In the genomic region with DNA sequence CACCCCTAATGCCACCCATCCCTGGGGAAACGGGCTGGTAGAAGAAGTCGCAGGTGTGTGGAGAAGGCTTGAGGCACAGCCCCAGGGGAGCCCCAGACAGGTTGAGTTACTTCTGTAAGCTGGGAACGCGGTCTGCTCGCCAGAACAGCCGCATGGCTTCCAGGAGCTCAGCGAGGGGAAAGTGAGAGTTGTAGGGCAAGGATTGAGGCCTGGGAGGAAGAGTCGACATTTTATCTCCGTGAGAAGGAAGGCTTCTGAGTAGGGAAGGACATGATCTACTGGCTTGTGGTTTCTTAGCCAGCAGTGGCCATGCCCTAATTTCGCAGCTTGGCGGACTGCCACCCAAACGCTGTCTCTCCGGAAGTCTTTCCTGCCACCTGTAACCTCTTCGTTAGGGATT, we compare ENCODE assay signal across 7 mouse cellular contexts. TPM values are rescaled to one million over a fixed set of nuclear protein-coding genes. Genes with fewer than 3 reads are reported as not detected.
DNase-seq lines count a peak whose midpoint lies in the region; ATAC-seq and TF ChIP-seq lines count a peak whose summit lies in the region.

No protein-coding gene starts in this region.

- TF ChIP-seq CTCF in lung, postnatal 0 days (IDR thresholded peaks at IDR 0.05) = no peak
- TF ChIP-seq CTCF in cerebellum, adult 2 months (IDR thresholded peaks at IDR 0.05; ENCODE audit: borderline replicate concordance, insufficient read depth, low read depth, low read length) = no peak

- no peak overlapping the region for H3K27ac ChIP-seq in lung, postnatal 0 days (ENCODE audit: low read length)
- no peak overlapping the region for H3K27ac ChIP-seq in cerebellum, adult 2 months (ENCODE audit: insufficient read depth, low read length)
- no peak overlapping the region for H3K27ac ChIP-seq in forebrain, embryonic 15.5 days (replicated peaks)
- H3K27ac ChIP-seq in neural tube, embryonic 11.5 days (ENCODE audit: low read depth, low read length) = no peak overlapping the region

- peak overlapping the region; percentile 30; the same call in 1 of the 2 replicates for H3K4me2 ChIP-seq in lung, postnatal 0 days (replicated peaks; ENCODE audit: low read depth, low read length)
- H3K4me2 ChIP-seq in forebrain, embryonic 15.5 days (replicated peaks) = peak overlapping the region; percentile 99
- H3K4me2 ChIP-seq in neural tube, embryonic 11.5 days (ENCODE audit: low read depth) = peak overlapping the region; percentile 95

- 1% methylated on average over 14 of the region's 14 CpGs for WGBS in lung, postnatal 0 days
- WGBS in cerebellum, adult 2 months = 4% methylated on average over 14 of the region's 14 CpGs
- 7% methylated on average over 14 of the region's 14 CpGs for WGBS in forebrain, embryonic 15.5 days
- 6% methylated on average over 14 of the region's 14 CpGs for WGBS in neural tube, embryonic 11.5 days

- TF ChIP-seq POLR2A in cerebellum, adult 2 months (IDR thresholded peaks at IDR 0.05; ENCODE audit: borderline replicate concordance, insufficient read depth, low read length) = no peak

- no peaks in the 10 kb centered on the region for H3K9me3 ChIP-seq in lung, postnatal 0 days (ENCODE audit: low read length)
- no peaks in the 10 kb centered on the region for H3K9me3 ChIP-seq in forebrain, embryonic 15.5 days
- H3K9me3 ChIP-seq in neural tube, embryonic 11.5 days (ENCODE audit: control insufficient read depth, low read length) = no peaks in the 10 kb centered on the region

- DNase-seq in lung, postnatal 0 days (ENCODE audit: low spot score) = no peak
- no peak for DNase-seq in lung, postnatal 4 days
- peak; percentile 50 to 54 for DNase-seq in cerebellum, adult 2 months
- DNase-seq in kidney, postnatal 4 days = peak; percentile 21 to 35
- peak; percentile 28 for DNase-seq in neural tube, embryonic 11.5 days (ENCODE audit: low spot score)

- H3K4me1 ChIP-seq in lung, postnatal 0 days (ENCODE audit: insufficient read depth, low read depth, low read length) = peaks cover 6% of the 10 kb centered on the region
- peaks cover 5% of the 10 kb centered on the region; the same call in 1 of the 2 replicates for H3K4me1 ChIP-seq in cerebellum, adult 2 months (ENCODE audit: control insufficient read depth, insufficient read depth, low read length)
- H3K4me1 ChIP-seq in forebrain, embryonic 15.5 days = peaks cover 11% of the 10 kb centered on the region
- peaks cover 5% of the 10 kb centered on the region; the same call in 1 of the 2 replicates for H3K4me1 ChIP-seq in neural tube, embryonic 11.5 days (ENCODE audit: control insufficient read depth, insufficient read depth, low read length)

- TF ChIP-seq EP300 in lung, postnatal 0 days (IDR thresholded peaks at IDR 0.05) = no peak

- no peak overlapping the region for H3K9ac ChIP-seq in lung, postnatal 0 days (replicated peaks; ENCODE audit: low read depth)
- no peak overlapping the region for H3K9ac ChIP-seq in forebrain, embryonic 15.5 days (replicated peaks)
- no peak overlapping the region for H3K9ac ChIP-seq in neural tube, embryonic 11.5 days (ENCODE audit: low read length)

- peak overlapping the region; percentile 10; the same call in 1 of the 2 replicates for H3K4me3 ChIP-seq in lung, postnatal 0 days (ENCODE audit: low read depth, low read length)
- peak overlapping the region; percentile 93 for H3K4me3 ChIP-seq in cerebellum, adult 2 months (replicated peaks; ENCODE audit: insufficient read depth, low read depth, low read length)
- peak overlapping the region; percentile 70 for H3K4me3 ChIP-seq in forebrain, embryonic 15.5 days
- peak overlapping the region; percentile 59 for H3K4me3 ChIP-seq in neural tube, embryonic 11.5 days (ENCODE audit: low read depth, low read length)

- no peak for ATAC-seq in lung, postnatal 0 days
- no peak for ATAC-seq in forebrain, embryonic 15.5 days (replicated peaks)
- ATAC-seq in neural tube, embryonic 11.5 days (ENCODE audit: insufficient read depth, low FRiP score, low TSS enrichment) = no peak
- ATAC-seq in inflammation-experienced regulatory T-cells, adult 6 months = no peak

- no peaks in the 10 kb centered on the region for H3K36me3 ChIP-seq in lung, postnatal 0 days (ENCODE audit: insufficient read depth, low read length)
- no peaks in the 10 kb centered on the region for H3K36me3 ChIP-seq in forebrain, embryonic 15.5 days
- H3K36me3 ChIP-seq in neural tube, embryonic 11.5 days (ENCODE audit: control insufficient read depth, insufficient read depth, low read length) = no peaks in the 10 kb centered on the region

- H3K27me3 ChIP-seq in lung, postnatal 0 days (replicated peaks; ENCODE audit: insufficient read depth, low read length) = peaks cover 28% of the 10 kb centered on the region
- no peaks in the 10 kb centered on the region for H3K27me3 ChIP-seq in cerebellum, adult 2 months (ENCODE audit: control insufficient read depth, insufficient read depth, low read length)
- peaks cover 26% of the 10 kb centered on the region for H3K27me3 ChIP-seq in forebrain, embryonic 15.5 days
- peaks cover 25% of the 10 kb centered on the region for H3K27me3 ChIP-seq in neural tube, embryonic 11.5 days (ENCODE audit: control insufficient read depth, insufficient read depth, low read length)

RNA-seq across cellular contexts. Expression of a gene that starts 0.9 kb away (rescaled TPM):
- 0.14 and 0.26 TPM in 2 replicates for polyA plus RNA-seq in lung, postnatal 0 days (2015; fragmentation: Nextera tagmentation; extraction: Ambion mirVana)
- 109 and 126 TPM in 2 replicates for polyA plus RNA-seq in cerebellum, adult 2 months (2012; rRNA removed)
- polyA plus RNA-seq in forebrain, embryonic 15.5 days (2015; fragmentation: Nextera tagmentation; extraction: Ambion mirVana) = 24.5 and 26.2 TPM in 2 replicates
- 9.1 and 9.7 TPM in 2 replicates for polyA plus RNA-seq in neural tube, embryonic 11.5 days (2014; fragmentation: Nextera tagmentation; extraction: Ambion mirVana)
- 1 to 10 TPM; 2.6 to 3.2 (median 2.8) TPM for polyA plus RNA-seq in inflammation-experienced regulatory T-cells, adult 6 months (2017; shearing (Covaris generic))

Comparison
In these comparisons a context has a peak if more than half of its experiments do, and no peak if none do; other contexts are left out.
1. DNase-seq: peak in cerebellum, adult 2 months (2 of 2), kidney, postnatal 4 days (2 of 2) and neural tube, embryonic 11.5 days (single experiment); none in lung, postnatal 0 days (single experiment) and lung, postnatal 4 days (0 of 2).
2. H3K4me2 ChIP-seq: peak in every context shown above with its lines; median percentile 99 in forebrain, embryonic 15.5 days; 95 in neural tube, embryonic 11.5 days; 30 in lung, postnatal 0 days.
3. H3K4me3 ChIP-seq: peak in every context shown above with its lines; median percentile 93 in cerebellum, adult 2 months; 70 in forebrain, embryonic 15.5 days; 59 in neural tube, embryonic 11.5 days; 10 in lung, postnatal 0 days.